ENCODE assay signal across 16 mouse cellular contexts in genomic region chr5:107759121-107759520, GRCm38 (mm10). TPM values are rescaled to one million over a fixed set of nuclear protein-coding genes. Genes with fewer than 3 reads are reported as not detected.
DNase-seq lines count a peak whose midpoint lies in the region; ATAC-seq and TF ChIP-seq lines count a peak whose summit lies in the region.
"Had no signal": no experiment of that assay in that cellular context is flagged by ENCODE, and none has a peak within 500 bp of the region (broad histone marks: within the 10 kb centered on the region; RNA-seq: fewer than 3 reads in every experiment).

No protein-coding gene starts in this region.

- no peak overlapping the region for H3K4me3 ChIP-seq in heart, embryonic 11.5 days (ENCODE audit: low read depth, low read length)
- H3K4me3 ChIP-seq in myocyte, result no peak overlapping the region
- H3K4me3 ChIP-seq: erythroblast, embryonic 14.5 days; limb, embryonic 13.5 days had no signal

- no peak overlapping the region for H3ac ChIP-seq in myocyte (ENCODE audit: control insufficient read depth, insufficient read length)

- no peaks in the 10 kb centered on the region for H3K9me3 ChIP-seq in heart, embryonic 11.5 days (replicated peaks; ENCODE audit: control insufficient read depth, low read length)
- H3K9me3 ChIP-seq: limb, embryonic 13.5 days had no signal

- no peaks in the 10 kb centered on the region for H3K79me2 ChIP-seq in myocyte (ENCODE audit: control insufficient read depth, insufficient read depth)

- H3K36me3 ChIP-seq in heart, embryonic 11.5 days (ENCODE audit: control insufficient read depth, insufficient read depth, low read length), result peaks cover 5% of the 10 kb centered on the region; the same call in 1 of the 2 replicates
- H3K36me3 ChIP-seq in myocyte (ENCODE audit: control insufficient read depth, insufficient read depth), result peaks cover 11% of the 10 kb centered on the region

- ATAC-seq in heart, embryonic 11.5 days (replicated peaks; ENCODE audit: insufficient number of reproducible peaks, low FRiP score, low TSS enrichment), result peak; percentile 80

- DNase-seq in heart, postnatal 36 days, result no peak
- peak; percentile 53 for DNase-seq in c-Kit-positive CD71-positive TER-119-positive erythroid progenitor cells, embryonic 14.5 days (ENCODE audit: low spot score)
- peak; percentile 67 for DNase-seq in liver
- DNase-seq in adrenal gland, adult (ENCODE audit: inconsistent age in 2 of 2, low spot score in 1 of 2), result no peak
- no peak for DNase-seq in cerebellum, postnatal 36 days
- DNase-seq in cerebellum, postnatal 25 days, result no peak
- DNase-seq: adrenal gland, postnatal 36 days; cerebellum, adult 9-10 months; heart, postnatal 10 days; kidney, adult 18-20 months; lung, postnatal 4 days had no signal

- H3K27ac ChIP-seq in heart, embryonic 11.5 days (ENCODE audit: low read depth, low read length), result peak overlapping the region; percentile 50; the same call in 1 of the 2 replicates
- H3K27ac ChIP-seq: limb, embryonic 13.5 days had no signal

- TF ChIP-seq POLR2A in myocyte (IDR thresholded peaks at IDR 0.05; ENCODE audit: insufficient read length, low read depth), result no peak

- peaks cover 5% of the 10 kb centered on the region for H3K4me1 ChIP-seq in heart, embryonic 11.5 days (ENCODE audit: control insufficient read depth, insufficient read depth, low read length)
- H3K4me1 ChIP-seq: limb, embryonic 13.5 days had no signal

- no peaks in the 10 kb centered on the region for H3K27me3 ChIP-seq in heart, embryonic 11.5 days (ENCODE audit: control insufficient read depth, insufficient read depth, low read length)
- H3K27me3 ChIP-seq in myocyte (ENCODE audit: control insufficient read depth, insufficient read depth, insufficient read length), result no peaks in the 10 kb centered on the region
- H3K27me3 ChIP-seq: limb, embryonic 13.5 days had no signal

- intact Hi-C loops in heart, postnatal 36 days (cut with DNase I), result no loop called here

- H3K9ac ChIP-seq in heart, embryonic 11.5 days (ENCODE audit: low read depth, low read length), result 0 out of 2 replicates have a peak overlapping the region, but pooled peaks have one; percentile 28
- H3K9ac ChIP-seq: limb, embryonic 13.5 days had no signal

- WGBS in heart, embryonic 11.5 days (ENCODE audit: insufficient replicate concordance), result 4% methylated on average over 5 of the region's 5 CpGs

- H3K4me2 ChIP-seq in heart, embryonic 11.5 days, result no peak overlapping the region
- H3K4me2 ChIP-seq in myocyte (ENCODE audit: low read depth), result peak overlapping the region; percentile 54
- H3K4me2 ChIP-seq: limb, embryonic 13.5 days had no signal

TF ChIP-seq in myocyte, 11 proteins besides CTCF, POLR2A, EP300 and RAD21:
- TF ChIP-seq MAX (IDR thresholded peaks at IDR 0.05; ENCODE audit: low read depth) (no peak), TCF3 (IDR thresholded peaks at IDR 0.05; ENCODE audit: insufficient read length, low read depth) (peak; percentile 57), REST (IDR thresholded peaks at IDR 0.05; ENCODE audit: insufficient read depth, insufficient read length) (no peak), CEBPB (IDR thresholded peaks at IDR 0.05; ENCODE audit: insufficient read depth, poor library complexity, severe bottlenecking) (no peak), TCF12 (IDR thresholded peaks at IDR 0.05; ENCODE audit: insufficient read depth, poor library complexity, severe bottlenecking) (peak; percentile 88), MYOG (IDR thresholded peaks at IDR 0.05; ENCODE audit: control insufficient read depth in 1 of 3, insufficient read depth in 1 of 3, insufficient read length in 2 of 3, low read depth in 2 of 3) (peak in 2 of 3 experiments; percentile 43 to 62), E2F4 (IDR thresholded peaks at IDR 0.05; ENCODE audit: insufficient read depth) (no peak), MYOD1 (IDR thresholded peaks at IDR 0.05; ENCODE audit: control insufficient read depth in 1 of 3, insufficient read length in 2 of 3, low read depth in 2 of 3) (peak in 2 of 3 experiments; percentile 85 to 95), POLR2AphosphoS2 (IDR thresholded peaks at IDR 0.05; ENCODE audit: insufficient read length, low read depth) (no peak), SRF (IDR thresholded peaks at IDR 0.05; ENCODE audit: control insufficient read depth, insufficient read length, low read depth) (no peak), USF1 (IDR thresholded peaks at IDR 0.05; ENCODE audit: low read depth) (peak; percentile 70)
TF ChIP-seq in myocyte: peak in this region for 5.

RNA-seq across cellular contexts. Expression of gene Gfi1, which starts 33.3 kb away (rescaled TPM):
- not detected in 2 replicates for polyA plus RNA-seq in heart, embryonic 11.5 days (2014; fragmentation: Nextera tagmentation; extraction: Ambion mirVana)
- total RNA-seq in heart, postnatal 36 days (2021), result not detected
- polyA plus RNA-seq in myocyte (2012; fragmentation: generic; extraction: Trizol), result 0.78 TPM
- total RNA-seq: layer of hippocampus, adult 8-10 months had no signal

Comparison
In these comparisons a context has a peak if more than half of its experiments do, and no peak if none do; other contexts are left out.
1. DNase-seq: peak in c-Kit-positive CD71-positive TER-119-positive erythroid progenitor cells, embryonic 14.5 days (single experiment) and liver (single experiment); none in heart, postnatal 36 days (0 of 2), adrenal gland, adult (0 of 2), cerebellum, postnatal 36 days (0 of 2) and cerebellum, postnatal 25 days (0 of 2).